Mouse (Mus musculus) ES-Bruce4 (cell line): Measurements from ENCODE around the gene Epha3. TPM values are rescaled to one million over a fixed set of nuclear protein-coding genes. Genes with fewer than 3 reads are reported as not detected.

Source experiments
- H3K27ac ChIP-seq: 2 replicates; pipeline ENCODE4 v1.5.1; 2012; ENCODE audit warnings: low read length, inconsistent platforms; ENCODE audit not compliant: insufficient read depth
- H3K27me3 ChIP-seq: 2 replicates; pipeline ENCODE4 v1.6.1; 2012; ENCODE audit warnings: mild to moderate bottlenecking, low read length, inconsistent platforms; ENCODE audit not compliant: control insufficient read depth, poor library complexity, insufficient read depth, severe bottlenecking
- H3K36me3 ChIP-seq: 2 replicates; pipeline ENCODE4 v1.6.1; 2012; ENCODE audit warnings: inconsistent platforms, mild to moderate bottlenecking, low read length, moderate library complexity; ENCODE audit not compliant: control insufficient read depth, poor library complexity, insufficient read depth, severe bottlenecking
- H3K4me1 ChIP-seq: one replicate; pipeline ENCODE4 v1.8.1; 2011; ENCODE audit warnings: low read length; ENCODE audit not compliant: control insufficient read depth, insufficient read depth
- H3K4me3 ChIP-seq: 2 replicates; pipeline ENCODE4 v1.5.1; 2011; ENCODE audit warnings: low read depth, mild to moderate bottlenecking, low read length
- H3K9ac ChIP-seq: 2 replicates; pipeline ENCODE4 v1.6.1; 2012; ENCODE audit warnings: low read depth, mild to moderate bottlenecking, inconsistent platforms; ENCODE audit not compliant: poor library complexity, severe bottlenecking
- H3K9me3 ChIP-seq: replicated peaks from 2 replicates; pipeline ENCODE4 v1.6.1; 2012; ENCODE audit warnings: mild to moderate bottlenecking, low read length, inconsistent platforms; ENCODE audit not compliant: control insufficient read depth, poor library complexity, insufficient read depth, severe bottlenecking
- CTCF ChIP-seq: IDR thresholded peaks from one replicate; pipeline ENCODE4 v1.8.1; 2011; ENCODE audit warnings: low read depth, low read length
- EP300 ChIP-seq: IDR thresholded peaks from 2 replicates; pipeline ENCODE4 v1.6.1; 2011; ENCODE audit warnings: low read depth, low read length; ENCODE audit not compliant: insufficient read depth
- POLR2A ChIP-seq: IDR thresholded peaks from one replicate; pipeline ENCODE4 v1.8.1; 2011; ENCODE audit warnings: low read length; ENCODE audit not compliant: insufficient read depth
- polyA plus RNA-seq: library from polyadenylated mRNA; stranded (reverse); fragments of >200 nt; gene quantifications from 2 replicates; pipeline ENCODE4 v1.2.4, GENCODE M21; 2011; ENCODE audit warnings: low read depth; ENCODE audit not compliant: missing spikeins, insufficient read depth, insufficient read length

The Epha3 gene
- polyA plus RNA-seq, 1 experiment: 0.40 TPM

- H3K36me3 ChIP-seq: no peaks in the 10 kb centered on the region
- H3K4me1 ChIP-seq: no peaks in the 10 kb centered on the region
- no peaks in the 10 kb centered on the region for H3K9me3 ChIP-seq
- TF ChIP-seq CTCF: no peak
- no peak for TF ChIP-seq EP300
- TF ChIP-seq POLR2A: no peak
- H3K27ac ChIP-seq: no peak overlapping the region
- no peak overlapping the region for H3K9ac ChIP-seq
- no peaks in the 10 kb centered on the region for H3K27me3 ChIP-seq
- H3K4me3 ChIP-seq: no peak overlapping the region
Measured at GRCm38 (mm10) chr16:63798341-63798740, 65.6 kb downstream of the Epha3 start.

GRCm38 (mm10) chr16:63794292-63794691, 69.7 kb downstream of the Epha3 start:
- Histone ChIP-seq H3K4me3 (no peak overlapping the region), H3K4me1 (no peaks in the 10 kb centered on the region), H3K9me3 (no peaks in the 10 kb centered on the region), H3K9ac (no peak overlapping the region), H3K27ac (no peak overlapping the region), H3K36me3 (no peaks in the 10 kb centered on the region), H3K27me3 (no peaks in the 10 kb centered on the region)
- TF ChIP-seq CTCF: no peak
- no peak for TF ChIP-seq EP300
- TF ChIP-seq POLR2A: no peak

- H3K27ac ChIP-seq: no peak overlapping the region
- TF ChIP-seq EP300: no peak
- no peak for TF ChIP-seq CTCF
- TF ChIP-seq POLR2A: no peak
- H3K4me3 ChIP-seq: no peak overlapping the region
- H3K27me3 ChIP-seq: no peaks in the 10 kb centered on the region
- no peaks in the 10 kb centered on the region for H3K4me1 ChIP-seq
- no peak overlapping the region for H3K9ac ChIP-seq
- H3K36me3 ChIP-seq: no peaks in the 10 kb centered on the region
- no peaks in the 10 kb centered on the region for H3K9me3 ChIP-seq
Measured at GRCm38 (mm10) chr16:63793805-63794204, 70.2 kb downstream of the Epha3 start.

GRCm38 (mm10) chr16:63792084-63792483, 71.9 kb downstream of the Epha3 start:
- TF ChIP-seq EP300 (no peak), POLR2A (no peak), CTCF (no peak)

GRCm38 (mm10) chr16:63783544-63783943, 80.4 kb downstream of the Epha3 start:
- no peaks in the 10 kb centered on the region for H3K9me3 ChIP-seq
- H3K4me3 ChIP-seq: no peak overlapping the region
- H3K4me1 ChIP-seq: no peaks in the 10 kb centered on the region
- H3K27me3 ChIP-seq: no peaks in the 10 kb centered on the region
- no peaks in the 10 kb centered on the region for H3K36me3 ChIP-seq
- no peak overlapping the region for H3K27ac ChIP-seq
- H3K9ac ChIP-seq: no peak overlapping the region
- TF ChIP-seq POLR2A (no peak), CTCF (no peak), EP300 (no peak)

More at GRCm38 (mm10) chr16:63792084-63792483, 71.9 kb downstream of the Epha3 start:
- Histone ChIP-seq H3K27me3 (no peaks in the 10 kb centered on the region), H3K4me3 (no peak overlapping the region), H3K9ac (no peak overlapping the region), H3K27ac (no peak overlapping the region), H3K9me3 (no peaks in the 10 kb centered on the region), H3K36me3 (no peaks in the 10 kb centered on the region), H3K4me1 (no peaks in the 10 kb centered on the region)

GRCm38 (mm10) chr16:63782101-63782500, 81.9 kb downstream of the Epha3 start:
- H3K27me3 ChIP-seq: no peaks in the 10 kb centered on the region
- no peak overlapping the region for H3K27ac ChIP-seq
- no peaks in the 10 kb centered on the region for H3K9me3 ChIP-seq
- TF ChIP-seq EP300 (no peak), POLR2A (no peak), CTCF (no peak)
- no peak overlapping the region for H3K9ac ChIP-seq
- no peaks in the 10 kb centered on the region for H3K4me1 ChIP-seq
- H3K4me3 ChIP-seq: no peak overlapping the region
- no peaks in the 10 kb centered on the region for H3K36me3 ChIP-seq
